Mouse (Mus musculus) CH12.LX (cell line): ENCODE measurements at regions not wholly inside any gene's neighbourhood (a gene's known extent, or its start where the extent isn't known, plus 50 kb on each side); places are given as distances from the start of the nearest gene placed in this dataset.

Experiments used
- DNase-seq: peaks from one replicate; pipeline ENCODE4 v3.0.0-alpha.2; 2013; ENCODE audit errors: extremely low read depth
- H3K27ac ChIP-seq: 2 replicates; pipeline ENCODE4 v1.5.1; 2012; ENCODE audit warnings: low read depth, mild to moderate bottlenecking, control low read depth, moderate library complexity; ENCODE audit not compliant: insufficient read depth
- H3K27me3 ChIP-seq: replicated peaks from 2 replicates; pipeline ENCODE3; 2012; ENCODE audit warnings: inconsistent platforms
- H3K36me3 ChIP-seq, 2 experiments: replicated peaks in 1 of 2; 2 replicates each; pipeline versions ENCODE3 to v1.6.1; 2012; ENCODE audit warnings: inconsistent platforms in 1 of 2, low read length in 1 of 2, mild to moderate bottlenecking in 1 of 2, mixed read lengths in 1 of 2, moderate library complexity in 1 of 2; ENCODE audit not compliant: control insufficient read depth in 1 of 2, insufficient read depth in 1 of 2
- H3K4me1 ChIP-seq, 2 experiments: 2 replicates each; pipeline ENCODE4 v1.6.1; 2012; ENCODE audit warnings: inconsistent platforms in 1 of 2, moderate library complexity in 1 of 2; ENCODE audit not compliant: insufficient read depth in 2 of 2, control insufficient read depth in 1 of 2
- H3K4me2 ChIP-seq: 2 replicates; pipeline ENCODE4 v1.6.1; 2012; ENCODE audit warnings: low read depth, mild to moderate bottlenecking, control low read depth; ENCODE audit not compliant: poor library complexity, insufficient read depth, severe bottlenecking
- H3K4me3 ChIP-seq, 3 experiments: fragments of 150-350 bp in 1 of 3; sonication (generic) in 1 of 3; replicated peaks in 1 of 3; 2 replicates each; pipeline versions ENCODE3 to v1.5.1; 2011 to 2012; ENCODE audit warnings: low read depth in 2 of 3, low read length in 2 of 3, mild to moderate bottlenecking in 2 of 3, moderate library complexity in 2 of 3, control low read depth in 1 of 3, improper control_type of control experiment in 1 of 3, inconsistent platforms in 1 of 3, mixed read lengths in 1 of 3; ENCODE audit not compliant: poor library complexity in 1 of 3
- H3K79me2 ChIP-seq: replicated peaks from 2 replicates; pipeline ENCODE4 v1.6.1; 2012; ENCODE audit warnings: mild to moderate bottlenecking, moderate library complexity; ENCODE audit not compliant: control insufficient read depth, poor library complexity, insufficient read depth, severe bottlenecking; ENCODE audit errors: extremely low read depth
- H3K9ac ChIP-seq: 2 replicates; pipeline ENCODE4 v1.6.1; 2012; ENCODE audit warnings: low read depth, mild to moderate bottlenecking, control low read depth, moderate library complexity; ENCODE audit not compliant: insufficient read depth
- H3K9me3 ChIP-seq: replicated peaks from 2 replicates; pipeline ENCODE3; 2012; ENCODE audit warnings: low read length, inconsistent platforms, mixed read lengths
- BHLHE40 ChIP-seq: IDR thresholded peaks from 2 replicates; pipeline ENCODE4 v1.6.1; 2011; ENCODE audit warnings: mild to moderate bottlenecking, low read depth, low read length, improper control_type of control experiment
- CHD1 ChIP-seq: IDR thresholded peaks from 2 replicates; pipeline ENCODE4 v1.6.1; 2012; ENCODE audit warnings: low read depth, low read length, improper control_type of control experiment, inconsistent platforms
- CHD2 ChIP-seq: IDR thresholded peaks from 2 replicates; pipeline ENCODE4 v1.6.1; 2011; ENCODE audit warnings: low read length, improper control_type of control experiment
- E2F4 ChIP-seq: IDR thresholded peaks from 2 replicates; pipeline ENCODE4 v1.6.1; 2011; ENCODE audit warnings: low read depth, low read length, improper control_type of control experiment; ENCODE audit not compliant: insufficient replicate concordance
- ELF1 ChIP-seq: IDR thresholded peaks from 2 replicates; pipeline ENCODE4 v1.6.1; 2014; ENCODE audit warnings: low read depth, mild to moderate bottlenecking, inconsistent platforms, low read length, improper control_type of control experiment
- EP300 ChIP-seq: IDR thresholded peaks from 2 replicates; pipeline ENCODE4 v1.6.1; 2011; ENCODE audit warnings: low read length, improper control_type of control experiment
- ETS1 ChIP-seq: conservative IDR thresholded peaks from 2 replicates; pipeline ENCODE4 v1.6.1; 2012; ENCODE audit warnings: low read depth, mild to moderate bottlenecking, inconsistent platforms, low read length, improper control_type of control experiment, moderate library complexity
- HCFC1 ChIP-seq: IDR thresholded peaks from 2 replicates; pipeline ENCODE4 v1.6.1; 2012; ENCODE audit warnings: low read depth, mild to moderate bottlenecking, inconsistent platforms, low read length, improper control_type of control experiment
- IRF4 ChIP-seq: IDR thresholded peaks from 2 replicates; pipeline ENCODE4 v1.6.1; 2014; ENCODE audit warnings: low read depth, mild to moderate bottlenecking, inconsistent platforms, low read length, improper control_type of control experiment
- JUN ChIP-seq: IDR thresholded peaks from 2 replicates; pipeline ENCODE4 v1.6.1; 2011; ENCODE audit warnings: low read depth, mild to moderate bottlenecking, low read length, improper control_type of control experiment, moderate library complexity; ENCODE audit not compliant: insufficient read depth
- JUND ChIP-seq: conservative IDR thresholded peaks from 2 replicates; pipeline ENCODE4 v1.6.1; 2011; ENCODE audit warnings: low read depth, low read length, improper control_type of control experiment
- KAT2A ChIP-seq: IDR thresholded peaks from 2 replicates; pipeline ENCODE4 v1.6.1; 2012; ENCODE audit warnings: low read length, improper control_type of control experiment, inconsistent platforms; ENCODE audit not compliant: insufficient replicate concordance
- MAFK ChIP-seq: IDR thresholded peaks from 2 replicates; pipeline ENCODE4 v1.6.1; 2011; ENCODE audit warnings: low read length, improper control_type of control experiment; ENCODE audit not compliant: insufficient replicate concordance
- MAX ChIP-seq: IDR thresholded peaks from 2 replicates; pipeline ENCODE4 v1.6.1; 2011; ENCODE audit warnings: low read length, improper control_type of control experiment
- MEF2A ChIP-seq: IDR thresholded peaks from 2 replicates; pipeline ENCODE4 v1.6.1; 2014; ENCODE audit warnings: low read depth, mild to moderate bottlenecking, inconsistent platforms, low read length, improper control_type of control experiment, borderline replicate concordance
- MYC ChIP-seq: IDR thresholded peaks from 2 replicates; pipeline ENCODE4 v1.6.1; 2011; ENCODE audit warnings: low read depth, mild to moderate bottlenecking, improper control_type of control experiment, low read length
- NRF1 ChIP-seq: IDR thresholded peaks from 2 replicates; pipeline ENCODE4 v1.6.1; 2014; ENCODE audit warnings: low read depth, mild to moderate bottlenecking, inconsistent platforms, low read length, improper control_type of control experiment, moderate library complexity
- POLR2A ChIP-seq: IDR thresholded peaks from 2 replicates; pipeline ENCODE4 v1.6.1; 2011; ENCODE audit warnings: low read depth, mild to moderate bottlenecking, improper control_type of control experiment, low read length
- RAD21 ChIP-seq: IDR thresholded peaks from 2 replicates; pipeline ENCODE4 v1.6.1; 2011; ENCODE audit warnings: low read depth, mild to moderate bottlenecking, low read length, improper control_type of control experiment, moderate library complexity
- RCOR1 ChIP-seq: conservative IDR thresholded peaks from 2 replicates; pipeline ENCODE4 v1.6.1; 2012; ENCODE audit warnings: low read depth, mild to moderate bottlenecking, inconsistent platforms, low read length, improper control_type of control experiment
- SMC3 ChIP-seq: IDR thresholded peaks from 2 replicates; pipeline ENCODE4 v1.6.1; 2011; ENCODE audit warnings: low read depth, low read length, improper control_type of control experiment
- TBP ChIP-seq: conservative IDR thresholded peaks from 2 replicates; pipeline ENCODE4 v1.6.1; 2011; ENCODE audit warnings: low read depth, low read length, improper control_type of control experiment
- TCF12 ChIP-seq: IDR thresholded peaks from 2 replicates; pipeline ENCODE4 v1.6.1; 2014; ENCODE audit warnings: low read depth, mild to moderate bottlenecking, inconsistent platforms, low read length, improper control_type of control experiment
- USF1 ChIP-seq: IDR thresholded peaks from 2 replicates; pipeline ENCODE4 v1.6.1; 2014; ENCODE audit warnings: low read depth, mild to moderate bottlenecking, inconsistent platforms, low read length, improper control_type of control experiment
- USF2 ChIP-seq: conservative IDR thresholded peaks from 2 replicates; pipeline ENCODE4 v1.6.1; 2011; ENCODE audit warnings: low read depth, low read length, improper control_type of control experiment
- ZC3H11A ChIP-seq: IDR thresholded peaks from 2 replicates; pipeline ENCODE4 v1.6.1; 2012; ENCODE audit warnings: low read depth, mild to moderate bottlenecking, inconsistent platforms, low read length, improper control_type of control experiment
- ZKSCAN1 ChIP-seq: IDR thresholded peaks from 2 replicates; pipeline ENCODE4 v1.6.1; 2012; ENCODE audit warnings: low read depth, inconsistent platforms, low read length, improper control_type of control experiment, borderline replicate concordance
- ZNF384 ChIP-seq: IDR thresholded peaks from 2 replicates; pipeline ENCODE4 v1.6.1; 2012; ENCODE audit warnings: low read depth, low read length, improper control_type of control experiment, inconsistent platforms
- dilution Hi-C: fragments of 300-500 bp; cut with MboI; formaldehyde crosslinking; loops from 2 replicates; pipeline ENCODE4 v1.14.3; 2020; ENCODE audit warnings: low sequenced_read_pairs; ENCODE audit not compliant: extremely low pct_unique_long_range_greater_than_20kb, extremely low pct_ligation_motif_present
- in situ Hi-C: fragments of 300-500 bp; cut with MboI; formaldehyde crosslinking; loops from 3 replicates; pipeline ENCODE4 v1.14.3; 2019; ENCODE audit warnings: low sequenced_read_pairs, low pct_ligation_motif_present, low pct_unique_long_range_greater_than_20kb, mixed read lengths

DNA sequence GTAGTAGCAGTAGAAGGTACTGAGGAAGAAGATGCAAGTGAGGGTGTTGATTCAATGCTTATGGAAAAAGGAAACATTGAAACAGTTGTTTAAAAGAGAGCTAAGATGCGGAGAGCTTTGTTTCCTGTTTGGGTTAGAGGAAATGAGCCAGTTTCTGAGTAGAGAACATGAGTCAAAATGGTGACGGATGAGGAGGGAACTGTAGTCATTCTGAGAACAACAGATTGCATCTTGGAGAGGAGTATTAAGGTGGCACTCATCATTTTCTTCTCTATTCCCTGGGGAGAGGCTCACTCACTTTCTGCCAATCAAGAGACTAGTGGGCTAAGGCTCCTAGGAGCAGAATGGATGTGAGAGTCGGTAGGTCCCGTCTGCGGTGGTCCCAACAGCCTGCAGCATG is 69.8 kb upstream of the Lep start:
- H3K79me2 ChIP-seq, result no peaks in the 10 kb centered on the region
- H3K9me3 ChIP-seq, result no peaks in the 10 kb centered on the region
- in situ Hi-C loops (no loop called here), dilution Hi-C loops (no loop called here)
- H3K9ac ChIP-seq, result no peak overlapping the region
- TF ChIP-seq KAT2A, result no peak
- TF ChIP-seq ETS1, result peak; percentile 71
- TF ChIP-seq JUN, result peak; percentile 90
- no peak for TF ChIP-seq SMC3
- peak; percentile 88; the same call in 1 of the 2 replicates for TF ChIP-seq RCOR1
- no peak for TF ChIP-seq CHD1
- TF ChIP-seq TBP, result 0 out of 2 replicates have a peak, but pooled peaks have one; percentile 29
- peak; percentile 59; the same call in 1 of the 2 replicates for TF ChIP-seq TCF12
- peak; percentile 83 for TF ChIP-seq MEF2A
- peak; percentile 81 for TF ChIP-seq CHD2
- TF ChIP-seq MAFK, result 0 out of 2 replicates have a peak, but pooled peaks have one; percentile 29
- peak; percentile 95 for TF ChIP-seq EP300
- peak; percentile 66 for TF ChIP-seq BHLHE40
- TF ChIP-seq NRF1, result no peak
- TF ChIP-seq IRF4, result peak; percentile 97
- peak; percentile 94 for TF ChIP-seq JUND
- TF ChIP-seq MYC, result 0 out of 2 replicates have a peak, but pooled peaks have one; percentile 21
- peaks cover 17 to 29% of the 10 kb centered on the region in 2 experiments for H3K4me1 ChIP-seq
- DNase-seq, result peak; percentile 88
- H3K4me2 ChIP-seq, result peak overlapping the region; percentile 55
- no peaks in the 10 kb centered on the region for H3K27me3 ChIP-seq
- no peak overlapping the region for H3K4me3 ChIP-seq
- H3K36me3 ChIP-seq, result no peaks in the 10 kb centered on the region
- no peak overlapping the region for H3K27ac ChIP-seq

DNA sequence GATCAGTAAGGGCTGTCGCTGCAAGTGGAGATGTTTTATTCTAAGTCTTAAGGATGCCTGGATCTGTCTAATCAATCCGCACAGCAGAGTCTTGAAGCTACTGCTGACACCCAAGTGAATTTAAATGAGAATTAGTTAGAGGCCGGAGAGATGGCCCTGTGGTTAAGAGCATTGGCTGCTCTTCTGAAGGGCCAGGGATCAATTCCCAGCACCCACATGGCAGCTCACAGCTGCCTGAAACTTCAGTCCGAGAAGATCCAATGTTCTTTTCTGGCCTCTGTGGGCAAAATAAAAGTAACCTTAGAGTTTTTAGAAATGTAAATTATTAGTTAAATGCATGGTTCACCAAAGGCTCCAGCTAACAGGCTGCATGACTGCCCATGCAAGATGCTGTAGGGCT is 65.5 kb upstream of the Lep start:
- no peak for DNase-seq
- dilution Hi-C loops, result no loop called here
- no peaks in the 10 kb centered on the region for H3K79me2 ChIP-seq
- H3K4me1 ChIP-seq, result peaks cover 10 to 12% of the 10 kb centered on the region in 2 experiments
- no peak overlapping the region for H3K4me3 ChIP-seq
- no peaks in the 10 kb centered on the region for H3K27me3 ChIP-seq
- no peaks in the 10 kb centered on the region for H3K36me3 ChIP-seq
- H3K27ac ChIP-seq, result no peak overlapping the region
- H3K9ac ChIP-seq, result no peak overlapping the region
- in situ Hi-C loops, result no loop called here
- no peak for TF ChIP-seq ZC3H11A
- TF ChIP-seq RAD21, result no peak
- TF ChIP-seq IRF4, result no peak
- no peak for TF ChIP-seq BHLHE40
- TF ChIP-seq USF2, result no peak
- no peak for TF ChIP-seq MAX
- TF ChIP-seq NRF1, result no peak
- TF ChIP-seq E2F4, result no peak
- TF ChIP-seq MYC, result no peak
- no peak for TF ChIP-seq POLR2A
- no peak for TF ChIP-seq SMC3
- TF ChIP-seq ZNF384, result no peak
- TF ChIP-seq ZKSCAN1, result no peak
- no peak for TF ChIP-seq HCFC1
- TF ChIP-seq ELF1, result no peak
- no peak for TF ChIP-seq MAFK
- TF ChIP-seq USF1, result no peak
- no peak overlapping the region for H3K4me2 ChIP-seq
- no peaks in the 10 kb centered on the region for H3K9me3 ChIP-seq
